Mouse (Mus musculus) lung, postnatal 0 days (tissue): ENCODE data around the gene Mpnd.

Source experiments
- CTCF ChIP-seq: IDR thresholded peaks from 2 replicates; pipeline ENCODE4 v1.5.1; 2016; ENCODE audit warnings: antibody characterized with exemption, mild to moderate bottlenecking
- EP300 ChIP-seq: IDR thresholded peaks from 2 replicates; pipeline ENCODE4 v1.6.1; 2016; ENCODE audit warnings: antibody characterized with exemption, mild to moderate bottlenecking, control low read depth

DNA sequence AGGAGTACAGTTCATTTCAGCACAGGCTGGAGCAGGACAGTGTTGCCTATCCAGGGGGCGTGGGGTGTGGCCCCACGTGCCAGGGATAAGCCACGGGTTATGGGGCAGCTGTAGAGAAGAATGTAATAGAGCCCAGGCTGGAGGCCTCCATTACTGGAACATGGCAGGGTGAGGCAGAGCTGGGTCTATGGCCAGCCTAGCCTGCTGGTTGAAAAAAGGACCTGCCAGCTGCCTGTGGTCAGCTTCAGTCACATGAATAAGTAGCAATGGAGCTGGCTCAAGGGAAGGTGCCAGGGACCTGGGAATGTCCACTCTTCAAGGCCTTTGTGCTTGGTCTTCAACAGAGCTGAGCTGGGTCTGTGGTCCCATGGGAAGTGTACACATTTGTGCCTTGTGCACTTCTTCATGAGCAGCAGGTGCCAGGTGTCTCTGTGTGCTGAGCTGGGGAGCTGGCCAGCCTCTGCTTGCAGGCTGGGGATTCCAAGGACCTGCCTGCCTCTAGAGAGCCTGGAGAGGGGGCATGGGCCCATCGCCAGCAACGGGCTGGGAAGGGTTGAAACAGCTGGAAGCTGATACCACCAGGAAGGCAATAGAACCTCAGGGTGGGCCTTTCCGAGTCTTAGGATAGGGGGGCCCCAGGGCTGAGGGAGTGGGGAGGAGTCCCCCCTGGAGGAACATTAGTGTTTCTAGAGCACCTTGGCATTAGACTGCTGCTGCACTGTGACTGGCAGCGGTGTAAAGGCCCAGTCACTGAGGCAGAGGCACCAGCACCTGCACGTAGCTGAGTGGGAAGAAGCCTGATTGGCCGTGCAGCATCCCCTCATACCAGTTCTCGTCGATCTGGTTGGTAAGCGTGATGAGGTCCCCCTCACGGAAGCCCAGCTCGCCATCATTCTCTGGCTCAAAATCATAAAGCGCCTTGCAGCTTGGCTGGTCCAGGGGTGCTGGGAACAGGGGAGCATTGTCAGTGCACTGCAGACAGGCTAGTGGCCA, 11.6 kb downstream of the Mpnd start:
- TF ChIP-seq EP300 (no peak), CTCF (no peak)
